Mouse (Mus musculus): Measurements from ENCODE around the gene Sf3b4.

DNA sequence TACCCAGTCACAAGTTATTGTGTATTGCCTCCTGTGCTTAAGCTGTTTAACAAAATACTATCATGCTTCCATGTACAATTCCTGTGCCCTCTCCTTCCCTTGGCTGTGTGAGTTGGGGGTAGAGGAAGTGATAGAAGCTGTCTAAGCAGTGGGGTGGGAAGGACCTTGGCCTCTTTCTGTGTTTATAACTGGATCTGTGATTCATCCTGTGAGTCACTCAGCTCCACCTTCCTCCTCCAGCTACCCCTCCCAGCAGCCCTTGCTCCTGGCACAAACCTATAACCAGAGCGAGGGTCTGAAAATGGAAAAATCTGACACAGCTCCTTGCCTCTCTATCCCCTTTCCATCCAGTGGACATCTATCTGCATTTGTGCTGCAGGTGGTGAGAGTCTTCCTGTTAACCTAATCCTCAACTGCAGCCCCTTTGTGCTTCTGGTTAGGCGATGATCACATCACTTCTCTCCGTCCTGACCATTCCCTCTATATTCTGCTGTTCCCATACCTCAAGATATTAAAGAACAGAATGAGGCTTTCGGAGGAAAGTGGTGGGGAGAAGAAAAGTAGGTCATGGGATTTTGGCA is 11.8 kb upstream of the Sf3b4 start:
- TF ChIP-seq CTCF (IDR thresholded peaks at IDR 0.05; ENCODE audit: low read depth, low read length), result no peak
- TF ChIP-seq POLR2A (IDR thresholded peaks at IDR 0.05; ENCODE audit: borderline replicate concordance, low read depth, low read length), result no peak

Measured in bone marrow macrophage, adult 2 months (primary cell).